Mouse (Mus musculus): ENCODE measurements at regions not wholly inside any gene's neighbourhood (a gene's known extent, or its start where the extent isn't known, plus 50 kb on each side); places are given as distances from the start of the nearest gene placed in this dataset.

DNA sequence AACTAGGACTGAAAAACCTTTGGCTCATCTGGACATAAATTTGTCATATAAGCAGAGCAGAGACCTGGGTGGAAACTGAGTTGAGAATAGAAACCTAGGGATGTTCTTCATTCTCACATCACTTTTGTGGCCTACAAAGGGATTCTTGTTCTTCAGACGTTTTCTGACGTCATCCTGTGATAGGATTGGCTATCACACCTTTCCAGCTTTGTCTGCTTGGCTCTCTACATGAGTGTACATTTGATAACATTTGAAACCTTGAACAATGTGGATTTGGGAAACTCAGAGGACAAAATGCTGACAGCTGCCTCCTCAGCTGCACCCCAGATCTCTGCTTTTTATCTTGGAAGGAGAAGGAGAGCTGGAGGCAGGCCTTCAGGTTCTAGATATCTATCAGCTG, 589.7 kb upstream of the Fam160b2 start:
- TF ChIP-seq CTCF (IDR thresholded peaks at IDR 0.05; ENCODE audit: low read depth, low read length) (no peak), POLR2A (IDR thresholded peaks at IDR 0.05; ENCODE audit: insufficient read depth, low read length) (no peak)

All from ES-Bruce4 (cell line).